Mouse (Mus musculus) Patski (cell line): ENCODE measurements around the gene Ugdh. TPM values are rescaled to one million over a fixed set of nuclear protein-coding genes. Genes with fewer than 3 reads are reported as not detected.

ENCODE experiments used
- ATAC-seq: fragments of 100-300 bp; one replicate; pipeline ENCODE4 v1.8.0; 2021
- CTCF ChIA-PET: fragments of 350-600 bp; sonication (Branson Sonifier 250); formaldehyde crosslinking; loops from one replicate; lab custom pipeline; 2022; ENCODE audit warnings: inconsistent platforms; lab: Charles Lee
- POLR2A ChIA-PET: fragments of 350-600 bp; sonication (Branson Sonifier 250); formaldehyde crosslinking; loops from one replicate; lab custom pipeline; 2022; ENCODE audit warnings: antibody characterized with exemption, inconsistent platforms; lab: Charles Lee
- DNase-seq: peaks from one replicate; pipeline ENCODE4 v3.0.0-alpha.2; 2011; ENCODE audit warnings: low read depth, low spot score
- H3K27me3 ChIP-seq: fragments of 371-371 bp; one replicate; pipeline ENCODE4 v1.5.1; 2021
- CTCF ChIP-seq: fragments of 100-300 bp; IDR thresholded peaks from one replicate; pipeline ENCODE4 v1.5.1; 2021
- in situ Hi-C: fragments of 300-500 bp; cut with MboI; formaldehyde crosslinking; loops from 3 replicates; pipeline ENCODE4 v1.11.1; 2018; ENCODE audit warnings: low pct_unique_long_range_greater_than_20kb, mixed read lengths
- polyA plus RNA-seq: library from polyadenylated mRNA; unstranded; gene quantifications from one replicate; pipeline ENCODE4 v1.2.3, GENCODE M21; 2021

Ugdh gene
- polyA plus RNA-seq, 1 experiment from 2014 or later: 64.2 TPM

- POLR2A ChIA-PET: no interaction called here
- no peak for DNase-seq
- H3K27me3 ChIP-seq: no peaks in the 10 kb centered on the region
- CTCF ChIA-PET: no interaction called here
- TF ChIP-seq CTCF: no peak
- ATAC-seq: no peak
- in situ Hi-C loops: no loop called here
These were observed 23.7 kb upstream of the Ugdh start for GRCm38 (mm10) chr5:65459454-65459853.

- in situ Hi-C loops: no loop called here
- DNase-seq (no peak), ATAC-seq (no peak)
- CTCF ChIA-PET: interaction anchor here (0.9 to 1.8 kb wide), 6 partner anchors 10 to 24 kb away, joined by 3 to 9 read pairs (median 4); no protein-coding TSS in a partner anchor
- no peak for TF ChIP-seq CTCF
- no peaks in the 10 kb centered on the region for H3K27me3 ChIP-seq
- POLR2A ChIA-PET: interaction anchor here (0.6 to 1.4 kb wide), 3 partner anchors 12 to 22 kb away, joined by 3 to 7 read pairs (median 3); partner anchors contain the start of gene Ugdh
These were observed 22.1 kb upstream of the Ugdh start for GRCm38 (mm10) chr5:65457846-65458245.

- TF ChIP-seq CTCF: no peak
- in situ Hi-C loops: no loop called here
- POLR2A ChIA-PET: interaction anchor here (0.7 to 1.4 kb wide), 2 partner anchors 12 to 21 kb away, joined by 3 to 7 read pairs; partner anchors contain the start of gene Ugdh
- ATAC-seq: no peak
- no peak for DNase-seq
- H3K27me3 ChIP-seq: no peaks in the 10 kb centered on the region
- CTCF ChIA-PET: interaction anchor here (0.9 to 1.8 kb wide), 5 partner anchors 10 to 23 kb away, joined by 3 to 9 read pairs (median 4); no protein-coding TSS in a partner anchor
These were observed 21.5 kb upstream of the Ugdh start for GRCm38 (mm10) chr5:65457086-65457827.

- peak; percentile 59 for ATAC-seq
- H3K27me3 ChIP-seq: no peaks in the 10 kb centered on the region
- TF ChIP-seq CTCF: no peak
- ChIA-PET CTCF (interaction anchor here (0.9 to 1.3 kb wide), 2 partner anchors 12 to 18 kb away, joined by 3 read pairs; no protein-coding TSS in a partner anchor), POLR2A (interaction anchor here (0.6 kb wide), 1 partner anchor 55 kb away, joined by 4 read pairs; no protein-coding TSS in a partner anchor)
- in situ Hi-C loops: no loop called here
- DNase-seq: no peak
These were observed 19.0 kb upstream of the Ugdh start for GRCm38 (mm10) chr5:65454771-65455170.

- TF ChIP-seq CTCF: no peak
- ChIA-PET POLR2A (interaction anchor here (1.0 kb wide), 1 partner anchor 24 kb away, joined by 4 read pairs; no protein-coding TSS in a partner anchor), CTCF (interaction anchor here (1.5 kb wide), 1 partner anchor 18 kb away, joined by 4 read pairs; no protein-coding TSS in a partner anchor)
- H3K27me3 ChIP-seq: no peaks in the 10 kb centered on the region
- no peak for DNase-seq
- in situ Hi-C loops: no loop called here
- ATAC-seq: no peak
These were observed 13.2 kb upstream of the Ugdh start for GRCm38 (mm10) chr5:65448941-65449340.

GRCm38 (mm10) chr5:65447826-65448225, 12.1 kb upstream of the Ugdh start:
- in situ Hi-C loops: no loop called here
- DNase-seq (no peak), ATAC-seq (no peak)
- ChIA-PET CTCF (interaction anchor here (0.7 to 1.5 kb wide), 3 partner anchors 10 to 22 kb away, joined by 3 to 4 read pairs (median 3); no protein-coding TSS in a partner anchor), POLR2A (no interaction called here)
- H3K27me3 ChIP-seq: no peaks in the 10 kb centered on the region
- TF ChIP-seq CTCF: no peak

GRCm38 (mm10) chr5:65446756-65447155, 11.0 kb upstream of the Ugdh start:
- ATAC-seq: no peak

GRCm38 (mm10) chr5:65444981-65445380, 9.2 kb upstream of the Ugdh start:
- POLR2A ChIA-PET: interaction anchor here (1.2 kb wide), 1 partner anchor 12 kb away, joined by 3 read pairs; no protein-coding TSS in a partner anchor
- no peak for DNase-seq
- no peak for TF ChIP-seq CTCF
- CTCF ChIA-PET: interaction anchor here (1.6 to 2.5 kb wide), 2 partner anchors 12 to 13 kb away, joined by 4 to 9 read pairs; no protein-coding TSS in a partner anchor
- in situ Hi-C loops: no loop called here
- ATAC-seq: no peak
- no peaks in the 10 kb centered on the region for H3K27me3 ChIP-seq

More at GRCm38 (mm10) chr5:65446756-65447155, 11.0 kb upstream of the Ugdh start:
- H3K27me3 ChIP-seq: no peaks in the 10 kb centered on the region
- DNase-seq: no peak
- in situ Hi-C loops: no loop called here
- CTCF ChIA-PET: interaction anchor here (1.0 to 2.5 kb wide), 3 partner anchors 11 to 24 kb away, joined by 3 to 9 read pairs (median 3); no protein-coding TSS in a partner anchor
- POLR2A ChIA-PET: interaction anchor here (0.6 kb wide), 1 partner anchor 11 kb away, joined by 3 read pairs; no protein-coding TSS in a partner anchor
- no peak for TF ChIP-seq CTCF

- ChIA-PET CTCF (interaction anchor here (2.5 kb wide), 1 partner anchor 23 kb away, joined by 8 read pairs; no protein-coding TSS in a partner anchor), POLR2A (interaction anchor here (1.0 kb wide), 1 partner anchor 39 kb away, joined by 3 read pairs; no protein-coding TSS in a partner anchor)
- DNase-seq (no peak), ATAC-seq (peak; percentile 37)
- TF ChIP-seq CTCF: no peak
- in situ Hi-C loops: no loop called here
- no peaks in the 10 kb centered on the region for H3K27me3 ChIP-seq
These were observed 2.3 kb upstream of the Ugdh start for GRCm38 (mm10) chr5:65438041-65438440.

- in situ Hi-C loops: no loop called here
- ATAC-seq (peak; percentile 4), DNase-seq (no peak)
- no peak for TF ChIP-seq CTCF
- H3K27me3 ChIP-seq: no peaks in the 10 kb centered on the region
- POLR2A ChIA-PET: interaction anchor here (0.6 to 2.2 kb wide), 4 partner anchors 10 to 276 kb away, joined by 3 to 7 read pairs (median 4); no protein-coding TSS in a partner anchor
- CTCF ChIA-PET: no interaction called here
These were observed 365 bp downstream of the Ugdh start for GRCm38 (mm10) chr5:65435363-65435805.
